Mouse (Mus musculus) bone marrow, adult 2 months (tissue): Measurements from ENCODE around the gene Tff1.

ENCODE experiments used
- CTCF ChIP-seq: fragments of 200-500 bp; IDR thresholded peaks from 2 replicates; pipeline ENCODE4 v1.5.1; 2011; ENCODE audit warnings: low read length, control low read depth; ENCODE audit not compliant: control insufficient read depth, insufficient read depth
- POLR2A ChIP-seq: fragments of 200-500 bp; IDR thresholded peaks from 2 replicates; pipeline ENCODE4 v1.6.1; 2011; ENCODE audit warnings: low read depth, mild to moderate bottlenecking, control low read depth, low read length, borderline replicate concordance; ENCODE audit not compliant: control insufficient read depth

- TF ChIP-seq CTCF = no peak
- TF ChIP-seq POLR2A = no peak
These were observed 35.6 kb downstream of the Tff1 start, which contains the start of gene Tff3 for GRCm38 (mm10) chr17:31129452-31129851.
